ENCODE assay signal across 26 mouse cellular contexts in the genomic region with DNA sequence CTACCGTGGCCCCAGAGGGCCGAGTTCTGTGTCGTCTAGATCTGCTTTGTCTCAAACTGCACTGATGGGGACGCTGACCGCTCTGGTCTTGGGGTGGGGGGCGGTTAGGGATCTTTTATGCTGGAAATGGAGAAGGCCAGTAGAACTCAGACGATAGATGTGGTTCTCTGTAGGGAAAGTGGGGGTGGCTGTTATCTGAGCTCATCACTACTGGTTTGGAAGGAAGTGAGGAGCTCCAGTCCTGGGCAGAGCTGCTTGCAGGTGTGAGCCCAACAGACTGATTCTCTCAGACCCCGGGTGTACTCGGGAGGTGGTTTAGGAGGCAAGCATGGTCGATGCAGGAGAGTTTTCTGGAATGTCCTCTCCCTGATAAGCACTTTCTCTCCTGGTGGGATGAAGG.
DNase-seq lines count a peak whose midpoint lies in the region; ATAC-seq and TF ChIP-seq lines count a peak whose summit lies in the region.
"Had no signal": no experiment of that assay in that cellular context is flagged by ENCODE, and none has a peak within 500 bp of the region (broad histone marks: within the 10 kb centered on the region; RNA-seq: fewer than 3 reads in every experiment).

No protein-coding gene starts in this region.

- no peak for TF ChIP-seq CTCF in MEL (IDR thresholded peaks at IDR 0.05 in 2 of 3, conservative IDR thresholded peaks at IDR 0.05 in 1 of 3; ENCODE audit: control insufficient read depth in 1 of 3, insufficient read depth in 1 of 3, low read depth in 2 of 3, low read length in 3 of 3, poor library complexity in 1 of 3, severe bottlenecking in 1 of 3)

- H3K4me3 ChIP-seq in hindbrain, embryonic 11.5 days (ENCODE audit: low read depth, low read length) = no peak overlapping the region
- H3K4me3 ChIP-seq in hindbrain, embryonic 14.5 days (replicated peaks; ENCODE audit: low read length) = no peak overlapping the region
- H3K4me3 ChIP-seq in neural tube, embryonic 11.5 days (ENCODE audit: low read depth, low read length) = no peak overlapping the region
- no peak overlapping the region for H3K4me3 ChIP-seq in neural tube, embryonic 15.5 days (replicated peaks)
- no peak overlapping the region for H3K4me3 ChIP-seq in MEL (ENCODE audit: control insufficient read depth in 1 of 2, insufficient read depth in 1 of 2, low read depth in 2 of 2, low read length in 2 of 2)
- H3K4me3 ChIP-seq: embryonic facial prominence, embryonic 13.5 days; forebrain, embryonic 13.5 days; limb, embryonic 15.5 days; liver, embryonic 13.5 days; megakaryocyte, embryonic 14.5 days; neural tube, embryonic 12.5 days had no signal

- H3K9ac ChIP-seq in hindbrain, embryonic 11.5 days (ENCODE audit: low read depth, low read length) = no peak overlapping the region
- no peak overlapping the region for H3K9ac ChIP-seq in hindbrain, embryonic 14.5 days
- H3K9ac ChIP-seq in neural tube, embryonic 11.5 days (ENCODE audit: low read length) = no peak overlapping the region
- H3K9ac ChIP-seq in neural tube, embryonic 15.5 days (replicated peaks) = no peak overlapping the region
- no peak overlapping the region for H3K9ac ChIP-seq in MEL (ENCODE audit: control insufficient read depth, low read depth, low read length, poor library complexity, severe bottlenecking)
- H3K9ac ChIP-seq: embryonic facial prominence, embryonic 13.5 days; forebrain, embryonic 13.5 days; limb, embryonic 15.5 days; liver, embryonic 13.5 days; neural tube, embryonic 12.5 days had no signal

- TF ChIP-seq POLR2A in MEL (IDR thresholded peaks at IDR 0.05; ENCODE audit: control insufficient read depth in 1 of 2, insufficient read depth in 1 of 2, low read depth in 1 of 2, low read length in 2 of 2, poor library complexity in 1 of 2) = no peak

- H3K27me3 ChIP-seq in hindbrain, embryonic 11.5 days (ENCODE audit: control insufficient read depth, insufficient read depth, low read length) = no peaks in the 10 kb centered on the region
- H3K27me3 ChIP-seq in hindbrain, embryonic 14.5 days (ENCODE audit: control insufficient read depth, insufficient read depth, low read length) = no peaks in the 10 kb centered on the region
- no peaks in the 10 kb centered on the region for H3K27me3 ChIP-seq in neural tube, embryonic 11.5 days (ENCODE audit: control insufficient read depth, insufficient read depth, low read length)
- H3K27me3 ChIP-seq in neural tube, embryonic 15.5 days (replicated peaks) = no peaks in the 10 kb centered on the region
- no peaks in the 10 kb centered on the region for H3K27me3 ChIP-seq in MEL (ENCODE audit: control insufficient read depth in 1 of 2, insufficient read depth in 2 of 2, low read length in 2 of 2)
- H3K27me3 ChIP-seq: embryonic facial prominence, embryonic 13.5 days; forebrain, embryonic 13.5 days; limb, embryonic 15.5 days; liver, embryonic 13.5 days; megakaryocyte, embryonic 14.5 days; neural tube, embryonic 12.5 days had no signal

- no peaks in the 10 kb centered on the region; the same call in none of the 2 replicates for H3K4me1 ChIP-seq in hindbrain, embryonic 11.5 days (replicated peaks; ENCODE audit: control insufficient read depth, insufficient read depth, low read length)
- H3K4me1 ChIP-seq in hindbrain, embryonic 14.5 days (replicated peaks; ENCODE audit: control insufficient read depth, insufficient read depth, low read length) = peaks cover 30% of the 10 kb centered on the region
- peaks cover 39% of the 10 kb centered on the region for H3K4me1 ChIP-seq in neural tube, embryonic 11.5 days (ENCODE audit: control insufficient read depth, insufficient read depth, low read length)
- peaks cover 53% of the 10 kb centered on the region for H3K4me1 ChIP-seq in neural tube, embryonic 15.5 days
- H3K4me1 ChIP-seq in MEL (ENCODE audit: control insufficient read depth in 1 of 2, insufficient read depth in 2 of 2, low read length in 2 of 2) = peaks cover 3 to 16% of the 10 kb centered on the region in 2 experiments; a peak in 3 of 4 replicates

- no peak for DNase-seq in hindbrain, embryonic 11.5 days (ENCODE audit: low spot score)
- DNase-seq in hindbrain, embryonic 14.5 days (ENCODE audit: low spot score) = no peak
- no peak for DNase-seq in neural tube, embryonic 11.5 days (ENCODE audit: low spot score)
- DNase-seq in MEL (ENCODE audit: low read depth, low spot score) (peak; percentile 44), MEL-GATA-1-ER (ENCODE audit: extremely low read depth, low read depth) (peak; percentile 10)
- no peak for DNase-seq in cerebellum, postnatal 14 days
- DNase-seq: adrenal gland, postnatal 25 days; B cell, adult 2 months; cerebellum, adult 11-12 months; cerebellum, adult 9-11 months; gastrocnemius, postnatal 10 days; kidney, adult 9 months; layer of hippocampus, postnatal 36 days; left cerebral cortex, postnatal 4 days; liver, embryonic 13.5 days; lung, adult 18-20 months; midbrain, embryonic 14.5 days had no signal

- WGBS in hindbrain, embryonic 11.5 days = 82% methylated on average over 10 of the region's 10 CpGs
- 82% methylated on average over 10 of the region's 10 CpGs for WGBS in hindbrain, embryonic 14.5 days
- 82% methylated on average over 10 of the region's 10 CpGs for WGBS in neural tube, embryonic 11.5 days
- 86% methylated on average over 10 of the region's 10 CpGs for WGBS in neural tube, embryonic 15.5 days

- no peak for ATAC-seq in hindbrain, embryonic 11.5 days (ENCODE audit: low FRiP score)
- no peak for ATAC-seq in hindbrain, embryonic 14.5 days (ENCODE audit: low FRiP score)
- ATAC-seq in neural tube, embryonic 11.5 days (ENCODE audit: insufficient read depth, low FRiP score, low TSS enrichment) = no peak
- ATAC-seq in neural tube, embryonic 15.5 days (ENCODE audit: low FRiP score) = no peak
- no peak for ATAC-seq in erythroid progenitor cell, adult 5-6 weeks (replicated peaks; ENCODE audit: low FRiP score, poor library complexity, severe bottlenecking)
- ATAC-seq: forebrain, embryonic 13.5 days; intestine, embryonic 16.5 days had no signal

- no peaks in the 10 kb centered on the region for H3K36me3 ChIP-seq in hindbrain, embryonic 11.5 days (ENCODE audit: control insufficient read depth, insufficient read depth, low read length)
- no peaks in the 10 kb centered on the region for H3K36me3 ChIP-seq in hindbrain, embryonic 14.5 days (replicated peaks; ENCODE audit: control insufficient read depth, insufficient read depth)
- no peaks in the 10 kb centered on the region for H3K36me3 ChIP-seq in neural tube, embryonic 11.5 days (ENCODE audit: control insufficient read depth, insufficient read depth, low read length)
- no peaks in the 10 kb centered on the region for H3K36me3 ChIP-seq in neural tube, embryonic 15.5 days
- H3K36me3 ChIP-seq in MEL (ENCODE audit: control insufficient read depth in 1 of 2, insufficient read depth in 2 of 2, low read length in 2 of 2) = peaks cover 0 to 7% of the 10 kb centered on the region in 2 experiments; a peak in 2 of 4 replicates
- H3K36me3 ChIP-seq: embryonic facial prominence, embryonic 13.5 days; G1E; limb, embryonic 15.5 days; liver, embryonic 13.5 days; neural tube, embryonic 12.5 days had no signal

- no peak for TF ChIP-seq RAD21 in MEL (IDR thresholded peaks at IDR 0.05; ENCODE audit: low read depth, low read length)

- no peaks in the 10 kb centered on the region for H3K79me2 ChIP-seq in MEL (ENCODE audit: control insufficient read depth, insufficient read depth, low read length, poor library complexity)

- peak overlapping the region; percentile 62; the same call in 1 of the 2 replicates for H3K27ac ChIP-seq in hindbrain, embryonic 11.5 days (ENCODE audit: low read depth, low read length)
- no peak overlapping the region for H3K27ac ChIP-seq in hindbrain, embryonic 14.5 days
- peak overlapping the region; percentile 69 for H3K27ac ChIP-seq in neural tube, embryonic 11.5 days (ENCODE audit: low read depth, low read length)
- no peak overlapping the region for H3K27ac ChIP-seq in neural tube, embryonic 15.5 days (replicated peaks)
- H3K27ac ChIP-seq in MEL (ENCODE audit: control insufficient read depth, low read depth, low read length) = no peak overlapping the region
- H3K27ac ChIP-seq: embryonic facial prominence, embryonic 13.5 days; forebrain, embryonic 13.5 days; limb, embryonic 15.5 days; liver, embryonic 13.5 days had no signal

- TF ChIP-seq EP300 in MEL (IDR thresholded peaks at IDR 0.05; ENCODE audit: low read depth in 1 of 2, low read length in 2 of 2) = no peak; a peak in 1 of 4 replicates

- H3K4me2 ChIP-seq in hindbrain, embryonic 11.5 days (replicated peaks; ENCODE audit: low read depth, low read length) = no peak overlapping the region
- H3K4me2 ChIP-seq in hindbrain, embryonic 14.5 days (replicated peaks) = no peak overlapping the region
- H3K4me2 ChIP-seq in neural tube, embryonic 11.5 days (ENCODE audit: low read depth) = no peak overlapping the region
- no peak overlapping the region for H3K4me2 ChIP-seq in neural tube, embryonic 15.5 days
- H3K4me2 ChIP-seq: embryonic facial prominence, embryonic 13.5 days; forebrain, embryonic 13.5 days; limb, embryonic 15.5 days; liver, embryonic 13.5 days; neural tube, embryonic 12.5 days had no signal

- no peaks in the 10 kb centered on the region for H3K9me3 ChIP-seq in hindbrain, embryonic 11.5 days (ENCODE audit: control insufficient read depth, low read length)
- no peaks in the 10 kb centered on the region for H3K9me3 ChIP-seq in hindbrain, embryonic 14.5 days (ENCODE audit: control insufficient read depth, low read length)
- H3K9me3 ChIP-seq in neural tube, embryonic 11.5 days (ENCODE audit: control insufficient read depth, low read length) = no peaks in the 10 kb centered on the region
- H3K9me3 ChIP-seq in neural tube, embryonic 15.5 days (replicated peaks) = no peaks in the 10 kb centered on the region
- H3K9me3 ChIP-seq in MEL (replicated peaks; ENCODE audit: insufficient read depth, low read length) = no peaks in the 10 kb centered on the region
- H3K9me3 ChIP-seq: embryonic facial prominence, embryonic 13.5 days; forebrain, embryonic 13.5 days; G1E; limb, embryonic 15.5 days; liver, embryonic 13.5 days; megakaryocyte, embryonic 14.5 days; neural tube, embryonic 12.5 days had no signal

TF ChIP-seq in MEL, 35 proteins besides CTCF, POLR2A, EP300 and RAD21:
- TF ChIP-seq MYC (IDR thresholded peaks at IDR 0.05; ENCODE audit: low read depth, low read length) (no peak), GATA1 (IDR thresholded peaks at IDR 0.05; ENCODE audit: low read depth, low read length) (peak; percentile 62; the same call in 1 of the 2 replicates), TCF12 (IDR thresholded peaks at IDR 0.05; ENCODE audit: low read depth, low read length) (peak; percentile 54; the same call in 1 of the 2 replicates)

Comparison
In these comparisons a context has a peak if more than half of its experiments do, and no peak if none do; other contexts are left out.
1. H3K27ac ChIP-seq: peak in hindbrain, embryonic 11.5 days (single experiment) and neural tube, embryonic 11.5 days (single experiment); none in hindbrain, embryonic 14.5 days (single experiment), neural tube, embryonic 15.5 days (single experiment) and MEL (single experiment).
2. DNase-seq: peak in MEL (single experiment) and MEL-GATA-1-ER (single experiment); none in hindbrain, embryonic 11.5 days (single experiment), hindbrain, embryonic 14.5 days (single experiment), neural tube, embryonic 11.5 days (single experiment) and cerebellum, postnatal 14 days (0 of 2).